9 mouse cellular contexts compared by ENCODE assay signal in the genomic region with DNA sequence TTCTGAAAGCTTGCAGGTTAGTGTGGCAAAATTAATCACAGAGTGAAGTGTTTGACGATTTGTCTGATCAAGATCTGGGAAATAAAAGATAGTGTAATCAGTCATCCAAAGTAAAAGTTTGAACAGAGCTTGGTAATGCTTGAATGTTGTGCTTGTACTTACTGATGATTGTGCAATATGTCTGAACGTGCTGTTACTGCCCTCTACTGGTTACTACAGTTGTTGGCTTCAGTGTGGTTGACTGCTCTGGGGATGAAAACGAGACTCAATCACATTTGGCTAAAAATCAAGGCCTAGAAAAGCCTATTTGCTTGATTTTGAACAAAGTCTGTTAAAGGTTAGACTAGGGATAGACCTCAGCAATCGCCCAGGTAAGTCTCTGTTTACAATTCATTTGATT.
A peak's percentile ranks its signal among the peaks of the same experiment; 100 is the strongest.
DNase-seq lines count a peak whose midpoint lies in the region; ATAC-seq lines count a peak whose summit lies in the region.
"Had no signal": no experiment of that assay in that cellular context is flagged by ENCODE, and none has a peak within 500 bp of the region (broad histone marks: within the 10 kb centered on the region; RNA-seq: fewer than 3 reads in every experiment).

No protein-coding gene starts in this region.

- 55% methylated on average over 4 of the region's 4 CpGs for WGBS in heart, embryonic 10.5 days

- H3K27ac ChIP-seq in heart, embryonic 10.5 days, result no peak overlapping the region
- H3K27ac ChIP-seq: lung, embryonic 15.5 days had no signal

- no peaks in the 10 kb centered on the region for H3K9me3 ChIP-seq in heart, embryonic 10.5 days
- H3K9me3 ChIP-seq: lung, embryonic 15.5 days had no signal

- peak; percentile 55 for DNase-seq in heart, adult 8-10 months (ENCODE audit: low spot score)
- DNase-seq in heart, embryonic 10.5 days (ENCODE audit: low spot score), result no peak
- peak; percentile 55 for DNase-seq in ES-CJ7 (ENCODE audit: low read depth, low spot score)
- peak; percentile 51 to 62 for DNase-seq in cerebellum, adult 18-20 months
- peak; percentile 9 to 36 for DNase-seq in frontal cortex, postnatal 10 days (ENCODE audit: low spot score in 2 of 2)
- peak; percentile 39 to 42 for DNase-seq in kidney, postnatal 25 days
- DNase-seq in splenic B cell, adult 2 months (ENCODE audit: low read depth, low spot score), result peak; percentile 69

- peaks cover 41% of the 10 kb centered on the region for H3K36me3 ChIP-seq in heart, embryonic 10.5 days
- H3K36me3 ChIP-seq in splenic B cell, adult 2 months (ENCODE audit: control insufficient read depth, insufficient read depth, low read length, poor library complexity, severe bottlenecking), result no peaks in the 10 kb centered on the region

- no peak overlapping the region for H3K4me3 ChIP-seq in heart, embryonic 10.5 days
- H3K4me3 ChIP-seq: lung, embryonic 15.5 days had no signal

- no peaks in the 10 kb centered on the region for H3K27me3 ChIP-seq in heart, embryonic 10.5 days (ENCODE audit: insufficient read depth, poor library complexity, severe bottlenecking)
- no peaks in the 10 kb centered on the region for H3K27me3 ChIP-seq in splenic B cell, adult 2 months (ENCODE audit: control insufficient read depth, insufficient read depth, low read length, poor library complexity, severe bottlenecking)
- H3K27me3 ChIP-seq: lung, embryonic 15.5 days had no signal

- peak; percentile 70 for ATAC-seq in megakaryocyte, adult 5-6 weeks (ENCODE audit: poor library complexity, severe bottlenecking)

- H3K4me1 ChIP-seq in heart, embryonic 10.5 days, result no peaks in the 10 kb centered on the region
- H3K4me1 ChIP-seq: lung, embryonic 15.5 days had no signal
